Mouse (Mus musculus): ENCODE measurements at regions not wholly inside any gene's neighbourhood (a gene's known extent, or its start where the extent isn't known, plus 50 kb on each side); places are given as distances from the start of the nearest gene placed in this dataset.

DNA sequence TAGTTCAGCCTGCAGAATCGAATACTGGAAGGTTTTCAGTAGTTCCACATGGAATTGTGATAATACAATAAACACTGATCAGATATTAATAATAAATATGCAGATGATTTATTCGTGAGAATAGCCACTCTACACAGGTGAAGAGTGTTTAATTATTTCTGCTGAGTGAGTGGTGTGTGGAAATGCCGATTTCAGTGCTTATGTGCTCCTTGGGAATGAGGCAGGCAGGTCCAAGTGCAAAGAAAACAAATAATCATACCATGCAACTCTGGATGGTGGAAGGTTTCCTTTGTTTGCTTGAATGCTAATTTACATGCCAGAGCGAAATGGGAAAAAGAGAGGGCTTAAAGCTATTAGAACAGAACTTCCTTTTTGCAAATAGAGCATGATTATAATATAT is 528.6 kb downstream of the Cntn6 start:
- TF ChIP-seq EP300 (IDR thresholded peaks at IDR 0.05; ENCODE audit: low read depth) (no peak), CTCF (IDR thresholded peaks at IDR 0.05; ENCODE audit: low read depth) (no peak)
- WGBS = 54% methylated on average over 4 of the region's 4 CpGs
- no peak overlapping the region for H3K4me2 ChIP-seq (ENCODE audit: low read depth, low read length)
- no peaks in the 10 kb centered on the region for H3K9me3 ChIP-seq (replicated peaks; ENCODE audit: control insufficient read depth, low read length)
- no peak overlapping the region for H3K4me3 ChIP-seq (ENCODE audit: low read depth, low read length)
- ATAC-seq (ENCODE audit: insufficient read depth, low read depth) (no peak), DNase-seq (ENCODE audit: low spot score) (no peak)
- no peaks in the 10 kb centered on the region for H3K4me1 ChIP-seq (ENCODE audit: control insufficient read depth, insufficient read depth)
- H3K27ac ChIP-seq (ENCODE audit: low read depth) = no peak overlapping the region
- H3K36me3 ChIP-seq (replicated peaks; ENCODE audit: control insufficient read depth, insufficient read depth, low read length) = no peaks in the 10 kb centered on the region
- H3K9ac ChIP-seq (replicated peaks; ENCODE audit: low read depth, low read length) = no peak overlapping the region
- no peaks in the 10 kb centered on the region for H3K27me3 ChIP-seq (ENCODE audit: control insufficient read depth, insufficient read depth, low read length)

DNA sequence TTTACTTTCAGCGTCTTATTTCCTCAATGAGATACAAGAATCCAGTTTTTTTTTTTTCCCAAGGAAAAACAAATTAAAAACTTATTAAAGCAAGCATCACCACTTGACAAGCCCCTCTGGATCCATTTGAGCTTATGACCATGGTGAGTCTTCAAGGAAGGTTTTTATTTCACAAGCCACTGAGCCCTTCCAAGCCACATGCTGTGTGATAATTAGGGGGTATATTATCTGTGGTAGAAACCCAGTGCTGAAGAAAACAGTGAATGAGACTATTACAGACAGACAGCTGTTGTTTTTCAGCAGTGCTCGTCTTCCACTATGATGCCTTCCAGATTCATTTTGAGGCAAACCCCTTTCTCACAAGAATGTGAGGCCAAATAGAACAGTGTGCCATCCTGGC is 573.6 kb downstream of the Cntn6 start:
- no peak overlapping the region for H3K9ac ChIP-seq (replicated peaks; ENCODE audit: low read depth, low read length)
- no peak overlapping the region for H3K4me2 ChIP-seq (ENCODE audit: low read depth, low read length)
- TF ChIP-seq EP300 (IDR thresholded peaks at IDR 0.05; ENCODE audit: low read depth) (no peak), CTCF (IDR thresholded peaks at IDR 0.05; ENCODE audit: low read depth) (no peak)
- H3K27me3 ChIP-seq (ENCODE audit: control insufficient read depth, insufficient read depth, low read length) = no peaks in the 10 kb centered on the region
- H3K36me3 ChIP-seq (replicated peaks; ENCODE audit: control insufficient read depth, insufficient read depth, low read length) = no peaks in the 10 kb centered on the region
- DNase-seq (ENCODE audit: low spot score) (no peak), ATAC-seq (ENCODE audit: insufficient read depth, low read depth) (no peak)
- H3K27ac ChIP-seq (ENCODE audit: low read depth) = no peak overlapping the region
- WGBS = 69% methylated on average over 2 of the region's 2 CpGs
- H3K4me1 ChIP-seq (ENCODE audit: control insufficient read depth, insufficient read depth) = no peaks in the 10 kb centered on the region
- H3K4me3 ChIP-seq (ENCODE audit: low read depth, low read length) = no peak overlapping the region
- no peaks in the 10 kb centered on the region for H3K9me3 ChIP-seq (replicated peaks; ENCODE audit: control insufficient read depth, low read length)

DNA sequence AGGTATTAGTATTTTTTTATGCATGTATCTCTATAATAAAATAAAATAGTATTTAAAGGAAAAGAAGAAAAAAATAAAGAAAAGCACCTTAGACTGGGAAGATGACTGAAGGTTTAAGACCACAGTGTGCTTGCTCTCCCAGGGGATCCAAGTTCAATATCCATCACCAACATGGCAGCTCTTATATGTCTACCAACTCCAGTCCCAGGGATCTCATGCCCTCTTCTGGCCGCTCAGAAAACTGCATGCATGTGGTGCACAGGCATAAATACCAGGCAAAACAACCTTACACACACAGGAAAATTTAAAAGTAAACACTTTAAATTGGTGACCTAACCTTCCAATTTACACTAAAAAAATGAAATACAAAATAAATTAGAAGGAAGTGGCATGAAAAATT is 586.6 kb upstream of the Cntn4 start:
- Histone ChIP-seq H3K9ac (replicated peaks; ENCODE audit: low read depth, low read length) (no peak overlapping the region), H3K36me3 (replicated peaks; ENCODE audit: control insufficient read depth, insufficient read depth, low read length) (no peaks in the 10 kb centered on the region), H3K9me3 (replicated peaks; ENCODE audit: control insufficient read depth, low read length) (no peaks in the 10 kb centered on the region), H3K27ac (ENCODE audit: low read depth) (no peak overlapping the region), H3K4me3 (ENCODE audit: low read depth, low read length) (no peak overlapping the region), H3K27me3 (ENCODE audit: control insufficient read depth, insufficient read depth, low read length) (no peaks in the 10 kb centered on the region), H3K4me2 (ENCODE audit: low read depth, low read length) (no peak overlapping the region), H3K4me1 (ENCODE audit: control insufficient read depth, insufficient read depth) (no peaks in the 10 kb centered on the region)
- DNase-seq (ENCODE audit: low spot score) (no peak), ATAC-seq (ENCODE audit: insufficient read depth, low read depth) (no peak)
- TF ChIP-seq CTCF (IDR thresholded peaks at IDR 0.05; ENCODE audit: low read depth) (peak; percentile 25; the same call in 1 of the 2 replicates), EP300 (IDR thresholded peaks at IDR 0.05; ENCODE audit: low read depth) (no peak)
- WGBS = 14% methylated on average over 1 of the region's 1 CpGs

All from heart, postnatal 0 days (tissue).